Comparison of ENCODE assay signal across 33 mouse cellular contexts in genomic region chr6:86190622-86191021, GRCm38 (mm10).
"Had no signal": no experiment of that assay in that cellular context is flagged by ENCODE, and none has a peak within 500 bp of the region (broad histone marks: within the 10 kb centered on the region; RNA-seq: fewer than 3 reads in every experiment).

No protein-coding gene starts in this region.

- H3K9ac ChIP-seq: heart, embryonic 12.5 days; heart, embryonic 13.5 days; heart, embryonic 15.5 days; hindbrain, embryonic 12.5 days; hindbrain, embryonic 13.5 days; hindbrain, embryonic 14.5 days; hindbrain, embryonic 15.5 days; intestine, embryonic 15.5 days; kidney, embryonic 15.5 days had no signal

- H3K27ac ChIP-seq: heart, embryonic 13.5 days; heart, embryonic 15.5 days; hindbrain, embryonic 10.5 days; hindbrain, embryonic 12.5 days; hindbrain, embryonic 13.5 days; hindbrain, embryonic 14.5 days; hindbrain, embryonic 15.5 days; hindbrain, postnatal 0 days; intestine, embryonic 15.5 days; kidney, embryonic 15.5 days; kidney, postnatal 0 days; layer of hippocampus, adult 2 months had no signal

- ATAC-seq: hindbrain, embryonic 16.5 days; hindbrain, postnatal 0 days; inflammation-experienced regulatory T-cells, adult 6 months; intestine, embryonic 15.5 days; intestine, embryonic 16.5 days; intestine, postnatal 0 days had no signal

- H3K9me3 ChIP-seq: heart, embryonic 13.5 days; heart, embryonic 15.5 days; hindbrain, embryonic 12.5 days; hindbrain, embryonic 13.5 days; hindbrain, embryonic 15.5 days; intestine, embryonic 15.5 days; kidney, embryonic 15.5 days had no signal

- DNase-seq: heart, postnatal 10 days; heart, postnatal 14 days; heart, postnatal 36 days; heart, postnatal 4 days; kidney, adult 11 months; kidney, adult 18-20 months; kidney, adult 2 months; kidney, adult 8-10 months; kidney, adult 9 months; kidney, postnatal 10 days; kidney, postnatal 14 days; kidney, postnatal 25 days; kidney, postnatal 36 days; kidney, postnatal 4 days; layer of hippocampus, adult 9-11 months; layer of hippocampus, postnatal 36 days had no signal

- H3K4me2 ChIP-seq: heart, embryonic 12.5 days; heart, embryonic 13.5 days; heart, embryonic 15.5 days; hindbrain, embryonic 12.5 days; hindbrain, embryonic 13.5 days; hindbrain, embryonic 14.5 days; hindbrain, embryonic 15.5 days; intestine, embryonic 15.5 days; kidney, embryonic 15.5 days had no signal

- H3K36me3 ChIP-seq: heart, embryonic 12.5 days; heart, embryonic 13.5 days; heart, embryonic 15.5 days; hindbrain, embryonic 10.5 days; hindbrain, embryonic 12.5 days; hindbrain, embryonic 13.5 days; hindbrain, embryonic 15.5 days; intestine, embryonic 15.5 days; kidney, embryonic 15.5 days had no signal

- H3K27me3 ChIP-seq: hindbrain, embryonic 15.5 days had no signal

- H3K4me3 ChIP-seq: heart, embryonic 12.5 days; heart, embryonic 13.5 days; heart, embryonic 15.5 days; hindbrain, embryonic 10.5 days; hindbrain, embryonic 12.5 days; hindbrain, embryonic 13.5 days; hindbrain, embryonic 15.5 days; intestine, embryonic 15.5 days; kidney, embryonic 15.5 days; layer of hippocampus, adult 2 months had no signal
